Mouse (Mus musculus) erythroblast, embryonic 14.5 days (primary cell): ENCODE measurements around the gene Cib2. TPM values are rescaled to one million over a fixed set of nuclear protein-coding genes. Genes with fewer than 3 reads are reported as not detected.
"Not testable (repeated sequence)": the region's sequence is repeated elsewhere in the genome, so short reads cannot be mapped to it uniquely, and the experiment has no call there.

Experiments
- H3K27me3 ChIP-seq: 2 replicates; pipeline ENCODE4 v1.6.1; 2012; ENCODE audit warnings: inconsistent platforms; ENCODE audit not compliant: control insufficient read depth
- H3K36me3 ChIP-seq: 2 replicates; pipeline ENCODE4 v1.6.1; 2012; ENCODE audit warnings: mild to moderate bottlenecking, inconsistent platforms; ENCODE audit not compliant: control insufficient read depth
- H3K4me1 ChIP-seq: 2 replicates; pipeline ENCODE4 v1.6.1; 2012; ENCODE audit warnings: inconsistent platforms; ENCODE audit not compliant: control insufficient read depth
- H3K4me3 ChIP-seq: replicated peaks from 2 replicates; pipeline ENCODE3; 2012; ENCODE audit warnings: moderate library complexity, mild to moderate bottlenecking, inconsistent platforms
- H3K9me3 ChIP-seq: 2 replicates; pipeline ENCODE4 v1.6.1; 2012; ENCODE audit warnings: low read length, inconsistent platforms, mixed read lengths; ENCODE audit not compliant: control insufficient read depth
- GATA1 ChIP-seq: IDR thresholded peaks from 2 replicates; pipeline ENCODE4 v1.6.1; 2012; ENCODE audit warnings: low read length, inconsistent platforms, mixed read lengths
- TAL1 ChIP-seq: IDR thresholded peaks from 3 replicates; pipeline ENCODE4 v1.6.1; 2012; ENCODE audit warnings: low read length, inconsistent platforms, mixed read lengths
- polyA plus RNA-seq: library from polyadenylated mRNA; stranded (reverse); fragments of >175 nt; gene quantifications from 2 replicates; pipeline ENCODE4 v1.2.3, GENCODE M21; 2012

The Cib2 gene
- polyA plus RNA-seq, 1 experiment = 0.04 TPM

GRCm38 (mm10) chr9:54585839-54586198 lies 25.8 kb upstream of the Cib2 start:
- Histone ChIP-seq H3K27me3 (no peaks in the 10 kb centered on the region), H3K4me1 (peaks cover 42% of the 10 kb centered on the region), H3K4me3 (peak overlapping the region; percentile 97), H3K9me3 (no peaks in the 10 kb centered on the region), H3K36me3 (peaks cover 11% of the 10 kb centered on the region)
- TF ChIP-seq TAL1 (no peak), GATA1 (no peak)

- H3K27me3 ChIP-seq, H3K9me3 ChIP-seq, H3K4me3 ChIP-seq, H3K36me3 ChIP-seq: not testable (repeated sequence)
- H3K4me1 ChIP-seq = peaks cover 42% of the 10 kb centered on the region
Measured at GRCm38 (mm10) chr9:54584127-54584526, 24.1 kb upstream of the Cib2 start.

- no peak for TF ChIP-seq GATA1
- TF ChIP-seq TAL1 = no peak
- Histone ChIP-seq H3K36me3 (peaks cover 4% of the 10 kb centered on the region), H3K9me3 (no peaks in the 10 kb centered on the region), H3K27me3 (no peaks in the 10 kb centered on the region), H3K4me3 (no peak overlapping the region), H3K4me1 (peaks cover 41% of the 10 kb centered on the region)
Measured at GRCm38 (mm10) chr9:54583712-54584111, 23.7 kb upstream of the Cib2 start.

- Histone ChIP-seq H3K4me1 (peaks cover 7% of the 10 kb centered on the region), H3K36me3 (no peaks in the 10 kb centered on the region), H3K4me3 (no peak overlapping the region), H3K27me3 (no peaks in the 10 kb centered on the region), H3K9me3 (no peaks in the 10 kb centered on the region)
- TF ChIP-seq GATA1 = no peak
- TF ChIP-seq TAL1 = no peak
Measured at GRCm38 (mm10) chr9:54571130-54571839, 11.3 kb upstream of the Cib2 start.

GRCm38 (mm10) chr9:54568732-54569131 lies 8.7 kb upstream of the Cib2 start:
- H3K36me3 ChIP-seq = no peaks in the 10 kb centered on the region
- no peak for TF ChIP-seq TAL1
- no peak for TF ChIP-seq GATA1
- H3K27me3 ChIP-seq = no peaks in the 10 kb centered on the region
- H3K4me1 ChIP-seq = peaks cover 9% of the 10 kb centered on the region
- no peaks in the 10 kb centered on the region for H3K9me3 ChIP-seq
- H3K4me3 ChIP-seq = no peak overlapping the region

- no peaks in the 10 kb centered on the region for H3K27me3 ChIP-seq
- TF ChIP-seq GATA1 (no peak), TAL1 (no peak)
- no peak overlapping the region for H3K4me3 ChIP-seq
- H3K9me3 ChIP-seq = no peaks in the 10 kb centered on the region
- H3K4me1 ChIP-seq = peaks cover 12% of the 10 kb centered on the region
- H3K36me3 ChIP-seq = no peaks in the 10 kb centered on the region
Measured at GRCm38 (mm10) chr9:54566958-54567357, 6.9 kb upstream of the Cib2 start.

- TF ChIP-seq GATA1 = no peak
- no peak for TF ChIP-seq TAL1
- no peak overlapping the region for H3K4me3 ChIP-seq
- peaks cover 20% of the 10 kb centered on the region for H3K4me1 ChIP-seq
- H3K36me3 ChIP-seq = no peaks in the 10 kb centered on the region
- no peaks in the 10 kb centered on the region for H3K9me3 ChIP-seq
- H3K27me3 ChIP-seq = peaks cover 15% of the 10 kb centered on the region
Measured at GRCm38 (mm10) chr9:54560831-54561601, 998 bp upstream of the Cib2 start.

GRCm38 (mm10) chr9:54558731-54559130 lies 1.3 kb downstream of the Cib2 start:
- Histone ChIP-seq H3K27me3 (peaks cover 15% of the 10 kb centered on the region), H3K4me3 (no peak overlapping the region), H3K4me1 (peaks cover 18% of the 10 kb centered on the region), H3K9me3 (no peaks in the 10 kb centered on the region), H3K36me3 (no peaks in the 10 kb centered on the region)
- no peak for TF ChIP-seq GATA1
- TF ChIP-seq TAL1 = no peak

GRCm38 (mm10) chr9:54555044-54555443 lies 5.0 kb downstream of the Cib2 start:
- Histone ChIP-seq H3K9me3 (no peaks in the 10 kb centered on the region), H3K36me3 (no peaks in the 10 kb centered on the region), H3K4me3 (no peak overlapping the region), H3K4me1 (peaks cover 10% of the 10 kb centered on the region), H3K27me3 (peaks cover 15% of the 10 kb centered on the region)
- TF ChIP-seq GATA1 = no peak
- TF ChIP-seq TAL1 = no peak
